Mouse (Mus musculus) 3T3-L1 (cell line): ENCODE results near the gene Suox.
"Not testable (repeated sequence)": the region's sequence is repeated elsewhere in the genome, so short reads cannot be mapped to it uniquely, and the experiment has no call there.

ENCODE experiments used
- DNase-seq: peaks from one replicate; pipeline ENCODE4 v3.0.0-alpha.2; 2015; ENCODE audit warnings: low read depth, low spot score

The Suox gene

GRCm38 (mm10) chr10:128664808-128665207, 9.1 kb downstream of the Suox start:
- no peak for DNase-seq

- no peak for DNase-seq
Measured at GRCm38 (mm10) chr10:128663441-128664220, 10.2 kb downstream of the Suox start.

GRCm38 (mm10) chr10:128662465-128662864, 11.4 kb downstream of the Suox start:
- DNase-seq = no peak

GRCm38 (mm10) chr10:128659490-128659889, 14.4 kb downstream of the Suox start:
- DNase-seq = no peak

- no peak for DNase-seq
Measured at GRCm38 (mm10) chr10:128657844-128658243, 16.0 kb downstream of the Suox start.

- no peak for DNase-seq
Measured at GRCm38 (mm10) chr10:128656731-128657130, 17.1 kb downstream of the Suox start.

- no peak for DNase-seq
Measured at GRCm38 (mm10) chr10:128655254-128655653, 18.6 kb downstream of the Suox start.

- DNase-seq = no peak
Measured at GRCm38 (mm10) chr10:128653866-128654265, 20.0 kb downstream of the Suox start.

GRCm38 (mm10) chr10:128646139-128647089, 27.5 kb downstream of the Suox start:
- no peak for DNase-seq

GRCm38 (mm10) chr10:128645111-128646011, 28.5 kb downstream of the Suox start, which contains the start of gene Ikzf4:
Gene Ikzf4 (minus strand): TSS chr10:128645991.
- no peak for DNase-seq

- DNase-seq = no peak
Measured at GRCm38 (mm10) chr10:128642749-128643148, 31.1 kb downstream of the Suox start.

- no peak for DNase-seq
Measured at GRCm38 (mm10) chr10:128641871-128642270, 32.0 kb downstream of the Suox start.

GRCm38 (mm10) chr10:128640891-128641290, 33.0 kb downstream of the Suox start:
- no peak for DNase-seq

- DNase-seq = no peak
Measured at GRCm38 (mm10) chr10:128639999-128640398, 33.9 kb downstream of the Suox start.

GRCm38 (mm10) chr10:128637011-128637410, 36.9 kb downstream of the Suox start:
- no peak for DNase-seq

GRCm38 (mm10) chr10:128636561-128636960, 37.3 kb downstream of the Suox start:
- DNase-seq = no peak

- DNase-seq = no peak
Measured at GRCm38 (mm10) chr10:128635697-128636096, 38.2 kb downstream of the Suox start.

- DNase-seq = no peak
Measured at GRCm38 (mm10) chr10:128631571-128631970, 42.3 kb downstream of the Suox start.

GRCm38 (mm10) chr10:128630306-128630705, 43.6 kb downstream of the Suox start:
- DNase-seq = not testable (repeated sequence)

- no peak for DNase-seq
Measured at GRCm38 (mm10) chr10:128629746-128630145, 44.1 kb downstream of the Suox start.
